Mouse (Mus musculus) brain, embryonic 14.5 days (tissue): Measurements from ENCODE around the gene Chil4.

Source experiments
- CTCF ChIP-seq: fragments of 200-500 bp; IDR thresholded peaks from 2 replicates; pipeline ENCODE4 v1.5.1; 2012; ENCODE audit warnings: inconsistent platforms, mild to moderate bottlenecking, moderate library complexity, borderline replicate concordance; ENCODE audit not compliant: insufficient read depth, insufficient read length; ENCODE audit errors: extremely low read depth
- POLR2A ChIP-seq: fragments of 200-500 bp; IDR thresholded peaks from 2 replicates; pipeline ENCODE4 v1.6.1; 2012; ENCODE audit warnings: mild to moderate bottlenecking, inconsistent platforms, borderline replicate concordance; ENCODE audit not compliant: poor library complexity, insufficient read depth, insufficient read length, severe bottlenecking; ENCODE audit errors: extremely low read depth

GRCm38 (mm10) chr3:106265854-106266253 lies 46.5 kb upstream of the Chil4 start:
- TF ChIP-seq POLR2A (no peak), CTCF (no peak)
